Mouse (Mus musculus) hematopoietic stem cell, adult 5-6 weeks (primary cell): ENCODE data around the gene Ebf4. TPM values are rescaled to one million over a fixed set of nuclear protein-coding genes. Genes with fewer than 3 reads are reported as not detected.

Source experiments
- ATAC-seq, 2 experiments: fragments of 125-278 bp in 1 of 2; replicated peaks in 1 of 2; 2 replicates each; pipeline ENCODE4 v1.8.0; 2016 to 2017; ENCODE audit warnings: inconsistent platforms in 2 of 2, mild to moderate bottlenecking in 2 of 2, moderate number of reproducible peaks in 2 of 2, low read depth in 1 of 2, moderate TSS enrichment in 1 of 2; ENCODE audit not compliant: low FRiP score in 2 of 2, poor library complexity in 2 of 2, severe bottlenecking in 2 of 2, insufficient read depth in 1 of 2, low TSS enrichment in 1 of 2
- total RNA-seq: library from RNA; stranded (forward); fragments of 172-1452, 232-1000 nt; gene quantifications from 2 replicates; pipeline ENCODE4 v1.2.3, GENCODE M21; 2017

Ebf4 gene
- total RNA-seq, 1 experiment from 2014 or later, result not detected

- peak; percentile 76 to 78 for ATAC-seq
Measured at GRCm38 (mm10) chr2:130291434-130291833, 3.5 kb upstream of the Ebf4 start.

- no peak for ATAC-seq
Measured at GRCm38 (mm10) chr2:130293009-130293408, 2.0 kb upstream of the Ebf4 start.

GRCm38 (mm10) chr2:130293486-130293885, 1.5 kb upstream of the Ebf4 start:
- ATAC-seq, result no peak; a peak in 1 of 4 replicates

GRCm38 (mm10) chr2:130294218-130294935, 592 bp upstream of the Ebf4 start:
- no peak for ATAC-seq

- ATAC-seq, result no peak
Measured at GRCm38 (mm10) chr2:130295331-130296133, 563 bp downstream of the Ebf4 start.

- no peak for ATAC-seq
Measured at GRCm38 (mm10) chr2:130296134-130296745, 1.3 kb downstream of the Ebf4 start.

GRCm38 (mm10) chr2:130297580-130297979, 2.6 kb downstream of the Ebf4 start:
- no peak for ATAC-seq

- ATAC-seq, result no peak
Measured at GRCm38 (mm10) chr2:130303014-130303413, 8.0 kb downstream of the Ebf4 start.

GRCm38 (mm10) chr2:130327057-130327456, 32.1 kb downstream of the Ebf4 start:
- ATAC-seq, result no peak

GRCm38 (mm10) chr2:130329502-130329901, 34.5 kb downstream of the Ebf4 start:
- no peak for ATAC-seq

GRCm38 (mm10) chr2:130335112-130335511, 40.1 kb downstream of the Ebf4 start:
- no peak for ATAC-seq

GRCm38 (mm10) chr2:130340464-130341219, 45.7 kb downstream of the Ebf4 start:
- ATAC-seq, result no peak

- no peak for ATAC-seq
Measured at GRCm38 (mm10) chr2:130341220-130341580, 46.2 kb downstream of the Ebf4 start.

- ATAC-seq, result no peak
Measured at GRCm38 (mm10) chr2:130350376-130350775, 55.4 kb downstream of the Ebf4 start.

GRCm38 (mm10) chr2:130351758-130352339, 56.9 kb downstream of the Ebf4 start:
- no peak for ATAC-seq

GRCm38 (mm10) chr2:130353411-130353810, 58.4 kb downstream of the Ebf4 start:
- no peak for ATAC-seq

GRCm38 (mm10) chr2:130353889-130354288, 58.9 kb downstream of the Ebf4 start:
- no peak for ATAC-seq
